Mouse (Mus musculus) embryonic facial prominence, embryonic 15.5 days (tissue): ENCODE data around the gene Fkbp3. TPM values are rescaled to one million over a fixed set of nuclear protein-coding genes. Genes with fewer than 3 reads are reported as not detected.

ENCODE experiments used
- ATAC-seq: fragments of 200-750 bp; cut with Nextera tagmentation; 2 replicates; pipeline ENCODE4 v1.8.0; 2017; ENCODE audit warnings: low read depth, moderate TSS enrichment; ENCODE audit not compliant: insufficient number of reproducible peaks, low FRiP score, low TSS enrichment
- H3K27ac ChIP-seq: fragments of 300-500 bp; sonication (generic); replicated peaks from 2 replicates; pipeline ENCODE4 v1.5.1; 2015; ENCODE audit warnings: mild to moderate bottlenecking, inconsistent platforms
- H3K27me3 ChIP-seq: fragments of 300-500 bp; sonication (generic); 2 replicates; pipeline ENCODE4 v1.6.1; 2015; ENCODE audit warnings: inconsistent platforms
- H3K36me3 ChIP-seq: fragments of 300-500 bp; sonication (generic); 2 replicates; pipeline ENCODE4 v1.6.1; 2015; ENCODE audit warnings: mild to moderate bottlenecking, inconsistent platforms
- H3K4me1 ChIP-seq: fragments of 300-500 bp; sonication (generic); 2 replicates; pipeline ENCODE4 v1.6.1; 2015; ENCODE audit warnings: inconsistent platforms
- H3K4me2 ChIP-seq: fragments of 300-500 bp; sonication (generic); replicated peaks from 2 replicates; pipeline ENCODE4 v1.6.1; 2015; ENCODE audit warnings: mild to moderate bottlenecking, inconsistent platforms
- H3K4me3 ChIP-seq: fragments of 300-500 bp; sonication (generic); replicated peaks from 2 replicates; pipeline ENCODE4 v1.5.1; 2015; ENCODE audit warnings: mild to moderate bottlenecking, inconsistent platforms
- H3K9ac ChIP-seq: fragments of 300-500 bp; sonication (generic); 2 replicates; pipeline ENCODE4 v1.6.1; 2015; ENCODE audit warnings: inconsistent platforms
- H3K9me3 ChIP-seq: fragments of 300-500 bp; sonication (generic); replicated peaks from 2 replicates; pipeline ENCODE4 v1.6.1; 2016; ENCODE audit warnings: inconsistent platforms
- WGBS: fragments of 180-500 bp; shearing (Covaris S2); methylation state at CpG from one replicate; pipeline ENCODE4 v1.1.7; 2015; 5-methylcytosine and 5-hydroxymethylcytosine counted together
- polyA plus RNA-seq: library from polyadenylated mRNA; unstranded; fragments of >200 nt; fragmentation: Nextera tagmentation; extraction: Ambion mirVana; gene quantifications from 2 replicates; pipeline ENCODE4 v1.2.1, GENCODE M21; 2015

The Fkbp3 gene
- polyA plus RNA-seq, 1 experiment from 2014 or later = 363 TPM

DNA sequence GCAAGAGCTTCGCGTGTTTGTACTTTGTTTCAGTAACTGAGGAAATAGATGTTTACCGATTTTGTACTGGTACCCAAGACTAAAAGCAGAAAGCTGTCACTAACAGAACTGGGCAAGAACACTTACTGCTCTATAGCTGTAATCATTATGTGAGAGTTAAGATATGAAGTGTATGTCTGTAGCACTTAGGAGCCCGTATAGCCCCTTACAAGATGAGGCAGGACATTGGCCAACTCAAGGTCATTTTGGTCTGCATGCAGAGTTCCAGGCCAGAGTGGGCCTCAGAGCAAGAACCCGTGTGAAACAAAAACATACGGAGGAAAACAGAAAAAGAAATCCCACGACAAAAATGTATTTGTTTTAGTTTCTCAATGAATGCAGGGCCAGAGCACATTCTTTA is 844 bp upstream of the Fkbp3 start:
- H3K36me3 ChIP-seq = 0 out of 2 replicates have a peak, but pooled peaks cover 2% of the 10 kb centered on the region
- peak overlapping the region; percentile 69 for H3K4me3 ChIP-seq
- H3K27me3 ChIP-seq = no peaks in the 10 kb centered on the region
- no peaks in the 10 kb centered on the region for H3K9me3 ChIP-seq
- ATAC-seq = no peak
- no peak overlapping the region for H3K9ac ChIP-seq
- peak overlapping the region; percentile 92 for H3K27ac ChIP-seq
- peaks cover 21% of the 10 kb centered on the region for H3K4me1 ChIP-seq
- peak overlapping the region; percentile 78 for H3K4me2 ChIP-seq
- 30% methylated on average over 7 of the region's 7 CpGs for WGBS

DNA sequence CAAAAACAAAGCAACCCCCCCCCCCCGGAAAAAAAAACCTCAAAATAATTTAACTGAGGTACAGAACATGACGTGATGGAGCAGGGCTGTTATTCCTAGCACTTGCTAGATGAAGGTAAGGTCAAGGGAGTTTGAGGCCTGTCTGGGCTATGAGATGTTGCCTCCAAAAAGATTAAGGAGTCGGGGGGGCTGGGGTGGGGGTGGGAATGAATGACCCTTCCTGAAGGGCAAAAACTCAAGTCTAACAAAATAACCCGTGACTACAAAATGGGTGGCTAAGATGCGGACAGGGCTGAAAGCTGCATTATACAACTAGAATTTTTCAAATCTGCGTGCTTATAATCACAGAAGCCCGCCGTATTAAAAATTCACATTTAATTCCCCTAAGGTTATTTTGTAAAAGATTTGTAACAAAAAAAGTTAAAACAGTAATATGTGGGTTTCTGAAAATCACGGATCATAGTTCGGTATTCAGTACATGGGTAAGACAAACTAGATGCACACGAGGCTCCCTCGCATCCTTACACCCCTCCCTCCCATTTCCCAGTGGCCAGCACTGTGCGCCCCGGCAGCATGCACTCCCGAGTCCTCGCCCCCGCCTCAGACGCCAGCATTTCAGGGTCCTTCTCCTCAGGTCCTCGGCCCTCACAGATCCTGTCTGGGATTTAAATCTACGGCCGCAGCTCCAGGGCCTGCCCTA is 746 bp downstream of the Fkbp3 start:
- peak; percentile 59 for ATAC-seq
- Histone ChIP-seq H3K4me2 (peak overlapping the region; percentile 78), H3K27ac (peak overlapping the region; percentile 92), H3K36me3 (peaks cover 11% of the 10 kb centered on the region), H3K9ac (peak overlapping the region; percentile 62), H3K4me3 (peak overlapping the region; percentile 69), H3K27me3 (no peaks in the 10 kb centered on the region), H3K4me1 (peaks cover 21% of the 10 kb centered on the region), H3K9me3 (no peaks in the 10 kb centered on the region)
- WGBS = 2% methylated on average over 21 of the region's 21 CpGs

DNA sequence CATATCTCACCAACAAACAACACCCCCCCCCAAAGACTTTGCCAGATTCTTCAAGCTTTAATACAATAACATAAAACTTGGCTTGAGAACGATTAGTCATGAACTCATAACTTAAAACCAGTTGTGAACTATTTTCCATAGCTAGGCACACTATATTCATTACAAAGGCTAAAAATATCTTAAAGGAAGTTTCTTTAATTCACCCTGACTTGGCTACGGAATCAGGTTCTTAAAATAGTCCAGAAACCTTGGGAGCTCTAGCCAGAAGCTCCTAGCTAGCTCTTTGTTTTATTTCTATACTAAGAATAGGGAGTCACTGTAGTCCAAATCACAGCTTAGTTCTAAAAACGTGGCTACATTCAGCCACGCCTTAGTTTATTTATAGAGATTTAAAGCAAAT is 5.4 kb downstream of the Fkbp3 start:
- WGBS = 55% methylated on average over 4 of the region's 4 CpGs
- Histone ChIP-seq H3K36me3 (peaks cover 31% of the 10 kb centered on the region), H3K9me3 (no peaks in the 10 kb centered on the region), H3K4me1 (no peaks in the 10 kb centered on the region), H3K27me3 (no peaks in the 10 kb centered on the region), H3K27ac (no peak overlapping the region), H3K4me2 (no peak overlapping the region), H3K9ac (no peak overlapping the region), H3K4me3 (no peak overlapping the region)
- no peak for ATAC-seq

DNA sequence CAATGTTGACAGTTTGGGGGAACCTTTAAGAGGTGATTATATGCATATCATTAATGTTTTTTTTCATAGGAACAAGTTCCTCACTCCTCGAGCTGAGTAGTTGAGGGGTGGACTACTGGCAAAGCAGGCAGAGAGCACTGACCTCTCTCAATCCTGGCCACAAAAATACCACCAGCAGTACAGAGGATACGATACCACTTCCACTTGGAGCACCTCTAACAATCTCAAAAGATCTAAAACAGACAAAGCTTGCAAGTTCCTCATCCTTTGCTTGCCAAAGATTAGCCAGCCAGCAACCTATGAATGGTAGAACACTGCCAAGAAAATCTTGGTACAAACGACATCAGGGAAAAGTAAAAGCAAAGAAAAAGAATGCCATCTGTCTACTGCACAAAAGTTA is 7.6 kb downstream of the Fkbp3 start:
- Histone ChIP-seq H3K4me2 (no peak overlapping the region), H3K9me3 (no peaks in the 10 kb centered on the region), H3K9ac (no peak overlapping the region), H3K36me3 (peaks cover 44% of the 10 kb centered on the region), H3K27me3 (no peaks in the 10 kb centered on the region), H3K4me3 (no peak overlapping the region), H3K27ac (no peak overlapping the region), H3K4me1 (no peaks in the 10 kb centered on the region)
- 57% methylated on average over 3 of the region's 3 CpGs for WGBS
- ATAC-seq = no peak

DNA sequence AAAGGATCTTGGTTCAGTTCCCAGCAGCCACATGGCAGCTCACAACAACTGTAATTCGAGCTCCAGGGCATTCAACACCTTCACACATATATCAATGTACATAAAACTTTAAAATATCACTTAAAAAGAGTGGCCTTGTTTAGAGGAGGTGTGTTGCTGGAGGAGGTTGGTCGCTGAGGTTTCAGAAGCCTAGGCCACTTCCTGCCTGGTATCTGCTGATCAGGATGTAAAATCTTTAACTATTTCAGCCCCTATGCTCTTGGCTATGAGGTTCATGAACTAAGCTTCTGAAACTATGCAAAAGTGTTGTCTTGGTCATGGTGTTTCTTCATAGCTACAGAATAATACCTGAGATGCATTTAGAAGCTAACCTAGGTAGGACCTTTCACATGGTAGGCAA is 8.6 kb downstream of the Fkbp3 start:
- Histone ChIP-seq H3K4me1 (no peaks in the 10 kb centered on the region), H3K9ac (no peak overlapping the region), H3K4me3 (no peak overlapping the region), H3K36me3 (peaks cover 53% of the 10 kb centered on the region), H3K4me2 (no peak overlapping the region), H3K9me3 (no peaks in the 10 kb centered on the region), H3K27ac (no peak overlapping the region), H3K27me3 (no peaks in the 10 kb centered on the region)
- no peak for ATAC-seq
- 68% methylated on average over 2 of the region's 2 CpGs for WGBS

DNA sequence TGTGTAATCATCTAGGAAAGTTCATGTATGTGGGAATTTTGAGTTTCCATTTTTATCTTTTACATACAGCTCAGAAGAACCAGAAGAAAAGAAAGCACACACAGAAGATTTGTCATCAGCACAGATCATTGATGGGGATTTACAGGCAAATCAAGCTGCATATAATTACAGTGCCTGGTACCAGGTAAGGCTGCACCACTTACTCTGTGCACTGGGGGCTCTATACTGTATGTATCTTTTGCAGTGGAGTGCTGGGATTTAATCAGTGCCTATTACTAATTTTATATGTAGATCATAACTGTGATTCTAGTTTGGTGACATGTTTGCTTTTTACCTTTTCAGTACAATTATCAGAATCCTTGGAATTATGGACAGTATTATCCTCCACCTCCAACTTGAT is 12.7 kb downstream of the Fkbp3 start:
- Histone ChIP-seq H3K27ac (no peak overlapping the region), H3K27me3 (no peaks in the 10 kb centered on the region), H3K4me2 (no peak overlapping the region), H3K9me3 (no peaks in the 10 kb centered on the region), H3K36me3 (peaks cover 53% of the 10 kb centered on the region), H3K4me3 (no peak overlapping the region), H3K9ac (no peak overlapping the region), H3K4me1 (no peaks in the 10 kb centered on the region)
- no peak for ATAC-seq

DNA sequence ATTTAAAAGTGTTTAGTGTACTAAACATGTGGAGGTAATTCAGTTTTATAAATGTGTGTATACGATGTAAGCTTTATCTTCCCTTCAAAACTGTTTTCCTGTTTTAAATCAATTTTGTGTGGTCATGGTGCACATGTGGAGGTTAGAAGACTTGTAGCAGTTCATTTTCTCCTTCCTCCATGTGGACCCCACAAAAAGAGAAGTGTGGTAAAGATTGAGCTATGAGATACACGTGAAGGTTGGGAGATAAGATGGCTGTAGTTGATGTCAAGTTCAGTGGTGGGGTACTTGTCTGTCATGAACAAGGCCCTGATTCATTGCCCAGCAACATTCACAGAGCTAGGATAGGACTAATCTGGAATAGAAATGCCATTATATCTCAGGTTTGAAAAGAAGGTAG is 15.6 kb downstream of the Fkbp3 start:
- no peak overlapping the region for H3K27ac ChIP-seq
- H3K36me3 ChIP-seq = peaks cover 47% of the 10 kb centered on the region
- no peak overlapping the region for H3K4me2 ChIP-seq
- 68% methylated on average over 2 of the region's 2 CpGs for WGBS
- no peak for ATAC-seq
- H3K4me1 ChIP-seq = no peaks in the 10 kb centered on the region
- H3K4me3 ChIP-seq = no peak overlapping the region
- H3K9ac ChIP-seq = no peak overlapping the region
- no peaks in the 10 kb centered on the region for H3K9me3 ChIP-seq
- no peaks in the 10 kb centered on the region for H3K27me3 ChIP-seq

DNA sequence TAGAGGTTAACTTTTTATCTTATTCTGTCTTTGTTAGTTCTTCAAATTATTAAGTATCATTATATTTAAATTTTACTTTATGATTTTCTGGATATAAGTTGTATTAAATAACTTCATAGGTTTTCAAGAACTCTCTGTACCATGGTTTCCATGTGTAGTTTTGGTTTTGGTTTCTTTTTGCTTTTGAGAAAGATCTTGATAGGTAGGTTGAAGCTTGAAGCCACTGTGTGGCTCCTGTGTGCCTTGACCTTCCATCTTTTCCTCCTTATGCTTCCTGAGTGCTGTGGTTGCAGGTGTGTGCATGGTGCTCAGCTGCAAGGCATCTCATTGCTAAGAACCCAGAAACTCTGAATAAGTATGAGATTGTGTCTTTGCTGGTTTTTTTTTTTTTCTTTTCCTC is 25.0 kb downstream of the Fkbp3 start:
- Histone ChIP-seq H3K36me3 (peaks cover 29% of the 10 kb centered on the region), H3K4me3 (no peak overlapping the region), H3K9ac (no peak overlapping the region), H3K27me3 (no peaks in the 10 kb centered on the region), H3K4me1 (no peaks in the 10 kb centered on the region), H3K9me3 (no peaks in the 10 kb centered on the region), H3K4me2 (no peak overlapping the region), H3K27ac (no peak overlapping the region)
- ATAC-seq = no peak

DNA sequence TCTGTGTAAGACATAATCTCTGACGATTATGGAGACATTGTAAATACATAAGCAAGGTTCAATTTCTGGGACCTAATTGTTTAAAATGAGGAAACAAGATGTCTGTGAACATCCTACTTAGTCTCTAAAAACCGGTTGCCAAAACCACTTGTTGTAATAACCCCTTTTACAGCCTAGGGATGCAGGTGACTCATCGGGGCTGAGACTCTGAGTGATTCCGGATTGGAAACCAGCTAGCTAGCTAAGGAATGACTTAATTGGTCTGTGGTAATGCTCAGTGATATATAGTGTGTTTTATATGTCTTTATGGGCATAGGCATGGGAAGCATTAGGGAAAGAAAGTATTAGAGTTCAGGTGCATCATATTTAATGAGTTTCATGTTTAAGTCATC is 36.3 kb downstream of the Fkbp3 start:
- Histone ChIP-seq H3K9me3 (no peaks in the 10 kb centered on the region), H3K4me2 (peak overlapping the region; percentile 65), H3K4me1 (peaks cover 20% of the 10 kb centered on the region), H3K9ac (no peak overlapping the region), H3K36me3 (no peaks in the 10 kb centered on the region), H3K27ac (no peak overlapping the region), H3K27me3 (no peaks in the 10 kb centered on the region), H3K4me3 (peak overlapping the region; percentile 94)
- 27% methylated on average over 4 of the region's 4 CpGs for WGBS
- no peak for ATAC-seq

DNA sequence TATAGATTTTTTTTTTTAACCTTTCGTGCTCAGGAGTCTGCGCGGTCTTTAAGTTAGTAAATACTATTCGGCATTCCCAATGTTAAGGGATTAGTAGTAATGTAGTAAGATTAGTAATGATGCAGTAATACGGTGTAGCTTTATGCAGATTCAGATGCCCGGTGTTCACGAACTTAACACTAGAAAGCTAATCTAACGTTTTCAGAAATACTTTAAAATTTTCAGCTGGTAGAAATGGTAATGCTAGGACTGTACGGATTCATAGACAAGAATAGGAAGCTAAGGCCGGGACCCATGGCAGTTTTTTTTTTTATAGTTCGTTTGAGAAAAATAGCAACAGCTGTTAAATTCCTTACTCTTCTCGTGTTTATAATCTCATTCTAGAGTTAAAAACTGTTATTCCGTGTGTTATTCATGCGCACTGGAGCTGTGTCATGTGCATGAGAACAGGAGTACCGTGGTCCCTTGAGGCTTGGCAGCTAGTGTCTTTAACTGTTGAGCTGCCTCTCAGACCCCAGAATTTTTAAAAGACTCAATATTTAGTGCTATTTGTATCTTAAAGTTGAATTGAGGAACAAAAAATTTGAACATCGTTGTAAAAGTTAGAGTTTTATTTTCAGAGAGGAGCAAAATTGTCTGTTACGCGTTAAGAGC is 36.8 kb downstream of the Fkbp3 start:
- H3K27ac ChIP-seq = 0 out of 2 replicates have a peak overlapping the region, but pooled peaks have one; percentile 87
- H3K9me3 ChIP-seq = no peaks in the 10 kb centered on the region
- no peak for ATAC-seq
- WGBS = 12% methylated on average over 18 of the region's 18 CpGs
- H3K36me3 ChIP-seq = no peaks in the 10 kb centered on the region
- peak overlapping the region; percentile 97; the same call in 1 of the 2 replicates for H3K9ac ChIP-seq
- peaks cover 20% of the 10 kb centered on the region for H3K4me1 ChIP-seq
- H3K4me2 ChIP-seq = peak overlapping the region; percentile 65
- H3K4me3 ChIP-seq = peak overlapping the region; percentile 94
- no peaks in the 10 kb centered on the region for H3K27me3 ChIP-seq

DNA sequence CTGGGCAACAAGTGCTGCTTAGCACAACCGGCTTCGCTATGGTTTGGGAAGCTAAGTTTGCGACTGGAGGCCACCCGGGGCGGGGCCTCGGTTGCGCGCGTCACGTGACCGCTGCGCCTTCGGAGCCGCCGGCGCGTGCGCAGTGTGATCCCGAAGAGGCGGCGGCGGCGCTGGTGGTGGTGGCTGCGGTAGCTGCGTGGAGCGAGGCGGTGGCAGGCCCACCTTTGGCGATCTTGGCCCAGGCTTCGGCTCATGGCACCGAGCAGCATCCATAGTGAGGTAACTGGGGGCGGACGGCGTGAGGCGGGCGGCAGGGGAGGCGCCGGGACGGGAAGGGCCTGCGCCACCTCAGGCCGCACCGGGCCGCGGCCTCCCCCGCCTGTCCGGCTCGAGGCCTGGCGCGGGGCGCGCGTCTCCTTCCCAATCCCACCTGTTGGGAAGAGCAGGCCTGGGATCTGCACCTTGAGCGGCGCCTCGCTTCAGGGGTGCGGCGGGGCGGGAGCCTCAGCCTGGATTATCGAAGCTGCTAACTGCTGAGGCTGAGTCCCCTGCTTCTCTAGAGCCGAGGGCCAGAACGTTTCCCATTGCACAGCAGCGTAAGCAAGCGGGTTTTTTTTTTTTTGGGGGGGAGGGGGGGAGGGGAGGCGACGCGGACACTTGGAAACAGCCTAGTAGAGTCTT is 37.5 kb downstream of the Fkbp3 start, which contains the start of gene Prpf39:
Prpf39 (plus strand) TSS at position 144 of the 681 bp plus-strand sequence.
- peaks cover 20% of the 10 kb centered on the region for H3K4me1 ChIP-seq
- no peaks in the 10 kb centered on the region for H3K9me3 ChIP-seq
- no peaks in the 10 kb centered on the region for H3K36me3 ChIP-seq
- peak within 1 kb of the TSS; percentile 94 for H3K4me3 ChIP-seq
- peak within 1 kb of the TSS; percentile 65 for H3K4me2 ChIP-seq
- WGBS = under 1% methylated on average over 64 of the region's 65 CpGs
- H3K27me3 ChIP-seq = no peaks in the 10 kb centered on the region
- ATAC-seq = peak; percentile 92
- H3K27ac ChIP-seq = peak within 1 kb of the TSS; percentile 87
- peak within 1 kb of the TSS; percentile 97 for H3K9ac ChIP-seq
